29 mouse cellular contexts compared by ENCODE assay signal in genomic region chr7:45229046-45229445, GRCm38 (mm10). TPM values are rescaled to one million over a fixed set of nuclear protein-coding genes. Genes with fewer than 3 reads are reported as not detected.
A peak's percentile ranks its signal among the peaks of the same experiment; 100 is the strongest.
DNase-seq lines count a peak whose midpoint lies in the region; ATAC-seq lines count a peak whose summit lies in the region.
"Had no signal": no experiment of that assay in that cellular context is flagged by ENCODE, and none has a peak within 500 bp of the region (broad histone marks: within the 10 kb centered on the region; RNA-seq: fewer than 3 reads in every experiment).

No protein-coding gene starts in this region.

- H3K9ac ChIP-seq in hindbrain, embryonic 14.5 days: no peak overlapping the region
- H3K9ac ChIP-seq: embryonic facial prominence, embryonic 12.5 days; embryonic facial prominence, embryonic 15.5 days; forebrain, embryonic 12.5 days; forebrain, embryonic 15.5 days; hindbrain, embryonic 13.5 days had no signal

- intact Hi-C loops in heart, postnatal 10 days (cut with DNase I): no loop called here

- DNase-seq in heart, embryonic 10.5 days (ENCODE audit: low spot score): peak; percentile 72
- DNase-seq in heart, postnatal 10 days: no peak
- peak; percentile 75 for DNase-seq in ES-CJ7 (ENCODE audit: low read depth, low spot score)
- DNase-seq in ZHBTc4 (ENCODE audit: low read depth, low spot score): peak; percentile 31
- no peak for DNase-seq in hindbrain, embryonic 14.5 days (ENCODE audit: low spot score)
- no peak for DNase-seq in natural killer cell, adult 2 months (ENCODE audit: low spot score in 2 of 2)
- DNase-seq: adrenal gland, adult 2 months; adrenal gland, postnatal 14 days; cerebellum, adult 11 months; cerebellum, adult 2 months; cerebellum, adult 9-11 months; cerebellum, postnatal 25 days; gastrocnemius, postnatal 10 days; gastrocnemius, postnatal 36 days; heart, adult 2 months; heart, postnatal 36 days had no signal

- peaks cover 23% of the 10 kb centered on the region for H3K4me1 ChIP-seq in heart, embryonic 10.5 days
- H3K4me1 ChIP-seq in hindbrain, embryonic 14.5 days (replicated peaks; ENCODE audit: control insufficient read depth, insufficient read depth, low read length): peaks cover 2% of the 10 kb centered on the region

- no peak for ATAC-seq in hindbrain, embryonic 14.5 days (ENCODE audit: low FRiP score)
- ATAC-seq in megakaryocyte progenitor cell, adult 5-6 weeks (replicated peaks; ENCODE audit: poor library complexity): no peak
- ATAC-seq: forebrain, embryonic 15.5 days; intestine, postnatal 0 days had no signal

- no peaks in the 10 kb centered on the region for H3K9me3 ChIP-seq in heart, embryonic 10.5 days
- H3K9me3 ChIP-seq in hindbrain, embryonic 14.5 days (ENCODE audit: control insufficient read depth, low read length): no peaks in the 10 kb centered on the region
- H3K9me3 ChIP-seq: embryonic facial prominence, embryonic 12.5 days; embryonic facial prominence, embryonic 15.5 days; forebrain, embryonic 12.5 days; forebrain, embryonic 15.5 days; hindbrain, embryonic 10.5 days; hindbrain, embryonic 13.5 days had no signal

- no peak overlapping the region for H3K27ac ChIP-seq in heart, embryonic 10.5 days
- no peak overlapping the region for H3K27ac ChIP-seq in hindbrain, embryonic 14.5 days
- H3K27ac ChIP-seq: embryonic facial prominence, embryonic 12.5 days; embryonic facial prominence, embryonic 15.5 days; forebrain, embryonic 12.5 days; forebrain, embryonic 15.5 days; heart, adult 2 months; hindbrain, embryonic 10.5 days; hindbrain, embryonic 13.5 days had no signal

- H3K36me3 ChIP-seq in heart, embryonic 10.5 days: peaks cover 88% of the 10 kb centered on the region
- peaks cover 22% of the 10 kb centered on the region for H3K36me3 ChIP-seq in hindbrain, embryonic 14.5 days (replicated peaks; ENCODE audit: control insufficient read depth, insufficient read depth)

- no peak overlapping the region for H3K4me2 ChIP-seq in hindbrain, embryonic 14.5 days (replicated peaks)
- H3K4me2 ChIP-seq: embryonic facial prominence, embryonic 12.5 days; embryonic facial prominence, embryonic 15.5 days; forebrain, embryonic 12.5 days; forebrain, embryonic 15.5 days; heart, embryonic 11.5 days; hindbrain, embryonic 13.5 days had no signal

- WGBS in heart, embryonic 10.5 days: 90% methylated on average over 8 of the region's 8 CpGs
- WGBS in hindbrain, embryonic 14.5 days: 94% methylated on average over 8 of the region's 8 CpGs

- H3K27me3 ChIP-seq in heart, embryonic 10.5 days (ENCODE audit: insufficient read depth, poor library complexity, severe bottlenecking): no peaks in the 10 kb centered on the region
- no peaks in the 10 kb centered on the region for H3K27me3 ChIP-seq in hindbrain, embryonic 14.5 days (ENCODE audit: control insufficient read depth, insufficient read depth, low read length)
- H3K27me3 ChIP-seq: embryonic facial prominence, embryonic 12.5 days; embryonic facial prominence, embryonic 15.5 days; forebrain, embryonic 15.5 days had no signal

- no peak overlapping the region for H3K4me3 ChIP-seq in heart, embryonic 10.5 days
- H3K4me3 ChIP-seq in hindbrain, embryonic 14.5 days (replicated peaks; ENCODE audit: low read length): no peak overlapping the region
- H3K4me3 ChIP-seq: embryonic facial prominence, embryonic 12.5 days; embryonic facial prominence, embryonic 15.5 days; forebrain, embryonic 12.5 days; forebrain, embryonic 15.5 days; heart, adult 2 months; hindbrain, embryonic 10.5 days; hindbrain, embryonic 13.5 days had no signal

RNA-seq across cellular contexts. Expression of gene Cd37, which starts 9.9 kb away (rescaled TPM):
- polyA plus RNA-seq in heart, embryonic 10.5 days (2016; fragmentation: Nextera tagmentation; extraction: Ambion mirVana): 1.5 and 2.3 TPM in 2 replicates
- 1 to 10 TPM; 3.0 to 4.0 TPM for total RNA-seq in heart, postnatal 10 days (2021)
- polyA plus RNA-seq in hindbrain, embryonic 14.5 days (2014; fragmentation: Nextera tagmentation; extraction: Ambion mirVana): 0.94 and 1.2 TPM in 2 replicates
- 104 and 124 TPM in 2 replicates for total RNA-seq in megakaryocyte progenitor cell, adult 5-6 weeks (2015)
- total RNA-seq in megakaryocyte progenitor cell, adult 5-6 weeks (2017): 76.6 and 81.9 TPM in 2 replicates

RNA-seq across cellular contexts. Expression of gene Slc6a16, which starts 11.8 kb away (rescaled TPM):
- 0.50 and 0.83 TPM in 2 replicates for polyA plus RNA-seq in heart, embryonic 10.5 days (2016; fragmentation: Nextera tagmentation; extraction: Ambion mirVana)
- not detected for total RNA-seq in heart, postnatal 10 days (2021)
- polyA plus RNA-seq in hindbrain, embryonic 14.5 days (2014; fragmentation: Nextera tagmentation; extraction: Ambion mirVana): 0.33 and 0.67 TPM in 2 replicates
- total RNA-seq in megakaryocyte progenitor cell, adult 5-6 weeks (2015): not detected in 2 replicates
- total RNA-seq in megakaryocyte progenitor cell, adult 5-6 weeks (2017): not detected in 2 replicates
- total RNA-seq: adrenal gland, adult 2 months; adrenal gland, postnatal 14 days; common myeloid progenitor, adult 5-6 weeks; gastrocnemius, adult 18-20 months; gastrocnemius, postnatal 10 days; gastrocnemius, postnatal 36 days; granulocyte monocyte progenitor cell, adult 5-6 weeks; heart, adult 2 months; heart, postnatal 36 days had no signal
- polyA plus RNA-seq: adrenal gland, adult 2 months; heart, adult 2 months; heart, postnatal 0 days; hindbrain, embryonic 10.5 days; intestine, postnatal 0 days had no signal

RNA-seq across cellular contexts. Expression of gene Tead2, which starts 13.5 kb away (rescaled TPM):
- polyA plus RNA-seq in heart, embryonic 10.5 days (2016; fragmentation: Nextera tagmentation; extraction: Ambion mirVana): 161 and 210 TPM in 2 replicates
- 10 to 100 TPM; 27.5 to 32.3 TPM for total RNA-seq in heart, postnatal 10 days (2021)
- polyA plus RNA-seq in hindbrain, embryonic 14.5 days (2014; fragmentation: Nextera tagmentation; extraction: Ambion mirVana): 37.7 and 48.0 TPM in 2 replicates
- 2.2 TPM in 1 of 2 replicates, not detected in the other for total RNA-seq in megakaryocyte progenitor cell, adult 5-6 weeks (2015)
- 0.20 TPM in 1 of 2 replicates, not detected in the other for total RNA-seq in megakaryocyte progenitor cell, adult 5-6 weeks (2017)
- total RNA-seq: granulocyte monocyte progenitor cell, adult 5-6 weeks had no signal

RNA-seq across cellular contexts. Expression of gene Dkkl1, which starts 17.1 kb away (rescaled TPM):
- 1.2 and 1.9 TPM in 2 replicates for polyA plus RNA-seq in heart, embryonic 10.5 days (2016; fragmentation: Nextera tagmentation; extraction: Ambion mirVana)
- total RNA-seq in heart, postnatal 10 days (2021): not detected
- polyA plus RNA-seq in hindbrain, embryonic 14.5 days (2014; fragmentation: Nextera tagmentation; extraction: Ambion mirVana): 8.7 and 11.3 TPM in 2 replicates
- 3.8 and 5.4 TPM in 2 replicates for total RNA-seq in megakaryocyte progenitor cell, adult 5-6 weeks (2015)
- 4.2 and 5.6 TPM in 2 replicates for total RNA-seq in megakaryocyte progenitor cell, adult 5-6 weeks (2017)
- total RNA-seq: adrenal gland, adult 2 months; adrenal gland, postnatal 14 days; gastrocnemius, adult 18-20 months; gastrocnemius, postnatal 10 days; gastrocnemius, postnatal 36 days; heart, adult 2 months; heart, postnatal 36 days had no signal
- polyA plus RNA-seq: adrenal gland, adult 2 months; heart, postnatal 0 days had no signal

RNA-seq across cellular contexts. Expression of gene Ccdc155, which starts 24.4 kb away (rescaled TPM):
- 0.69 and 0.88 TPM in 2 replicates for polyA plus RNA-seq in heart, embryonic 10.5 days (2016; fragmentation: Nextera tagmentation; extraction: Ambion mirVana)
- total RNA-seq in heart, postnatal 10 days (2021): not detected
- polyA plus RNA-seq in hindbrain, embryonic 14.5 days (2014; fragmentation: Nextera tagmentation; extraction: Ambion mirVana): 0.50 and 0.57 TPM in 2 replicates
- total RNA-seq in megakaryocyte progenitor cell, adult 5-6 weeks (2015): 0.15 TPM in 1 of 2 replicates, not detected in the other
- total RNA-seq in megakaryocyte progenitor cell, adult 5-6 weeks (2017): 0.34 TPM in 1 of 2 replicates, not detected in the other
- total RNA-seq: gastrocnemius, adult 18-20 months; gastrocnemius, postnatal 36 days; heart, adult 2 months; heart, postnatal 36 days had no signal
- polyA plus RNA-seq: intestine, postnatal 0 days had no signal

Comparison
In these comparisons a context has a peak if more than half of its experiments do, and no peak if none do; other contexts are left out.
1. DNase-seq: peak in heart, embryonic 10.5 days (single experiment), ES-CJ7 (single experiment) and ZHBTc4 (single experiment); none in heart, postnatal 10 days (0 of 2), hindbrain, embryonic 14.5 days (single experiment) and natural killer cell, adult 2 months (0 of 2).
2. RNA of gene Cd37, which starts 9.9 kb away (total RNA-seq): 76.6 to 124 TPM in megakaryocyte progenitor cell, adult 5-6 weeks; 3.0 to 4.0 TPM in heart, postnatal 10 days; every median in the first group is over 10 times any median in the second.
3. RNA of gene Tead2, which starts 13.5 kb away (total RNA-seq): 27.5 to 32.3 TPM in heart, postnatal 10 days; 0.20 to 2.2 TPM in megakaryocyte progenitor cell, adult 5-6 weeks; every median in the first group is over 4 times any median in the second.